Comparison of ENCODE assay signal across 10 mouse cellular contexts in the genomic region with DNA sequence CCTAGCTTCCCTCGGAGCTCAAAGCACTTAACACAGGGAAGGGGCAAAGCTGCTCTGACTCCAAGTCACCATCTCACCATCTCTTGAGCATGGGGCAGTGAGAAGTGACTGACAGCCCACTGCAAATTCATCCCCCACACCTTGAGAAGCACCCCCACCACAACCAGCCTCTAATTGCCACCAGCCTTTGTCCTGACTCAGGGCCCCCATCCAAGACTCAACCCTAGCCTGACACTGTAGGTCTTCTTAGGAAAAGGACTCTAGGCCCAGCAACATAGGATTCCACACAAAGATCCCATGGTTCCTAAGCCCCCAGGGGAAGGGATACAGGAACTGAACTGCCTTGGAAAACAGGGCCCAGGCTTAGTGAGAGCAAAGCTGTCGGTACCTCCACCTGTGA. TPM values are rescaled to one million over a fixed set of nuclear protein-coding genes. Genes with fewer than 3 reads are reported as not detected.
A peak's percentile ranks its signal among the peaks of the same experiment; 100 is the strongest.
DNase-seq lines count a peak whose midpoint lies in the region; ATAC-seq and TF ChIP-seq lines count a peak whose summit lies in the region.
"Had no signal": no experiment of that assay in that cellular context is flagged by ENCODE, and none has a peak within 500 bp of the region (broad histone marks: within the 10 kb centered on the region; RNA-seq: fewer than 3 reads in every experiment).

No protein-coding gene starts in this region.

- WGBS in heart, postnatal 0 days = 54% methylated on average over 2 of the region's 2 CpGs
- WGBS in lung, embryonic 14.5 days = 54% methylated on average over 2 of the region's 2 CpGs
- 36% methylated on average over 2 of the region's 2 CpGs for WGBS in hindbrain, postnatal 0 days
- 57% methylated on average over 2 of the region's 2 CpGs for WGBS in stomach, postnatal 0 days

- H3K4me3 ChIP-seq in heart, postnatal 0 days (ENCODE audit: low read depth, low read length) = no peak overlapping the region
- H3K4me3 ChIP-seq in lung, embryonic 14.5 days (ENCODE audit: low read depth, low read length) = no peak overlapping the region
- H3K4me3 ChIP-seq in hindbrain, postnatal 0 days (ENCODE audit: low read length) = no peak overlapping the region
- no peak overlapping the region for H3K4me3 ChIP-seq in stomach, postnatal 0 days (ENCODE audit: low read depth, low read length)

- intact Hi-C loops in heart, postnatal 25 days (cut with DNase I) = no loop called here

- H3K9me3 ChIP-seq in heart, postnatal 0 days (replicated peaks; ENCODE audit: control insufficient read depth, low read length) = no peaks in the 10 kb centered on the region
- H3K9me3 ChIP-seq in lung, embryonic 14.5 days (ENCODE audit: low read depth, low read length) = no peaks in the 10 kb centered on the region
- H3K9me3 ChIP-seq in hindbrain, postnatal 0 days (ENCODE audit: low read length) = no peaks in the 10 kb centered on the region
- no peaks in the 10 kb centered on the region for H3K9me3 ChIP-seq in stomach, postnatal 0 days (ENCODE audit: control insufficient read depth, low read length)

- no peak for TF ChIP-seq CTCF in heart, postnatal 0 days (IDR thresholded peaks at IDR 0.05; ENCODE audit: low read depth)
- no peak for TF ChIP-seq CTCF in lung, embryonic 14.5 days (IDR thresholded peaks at IDR 0.05; ENCODE audit: low read depth)
- TF ChIP-seq CTCF in hindbrain, postnatal 0 days (IDR thresholded peaks at IDR 0.05; ENCODE audit: low read depth) = no peak
- TF ChIP-seq CTCF in stomach, postnatal 0 days (IDR thresholded peaks at IDR 0.05; ENCODE audit: low read depth) = no peak

- H3K4me1 ChIP-seq in heart, postnatal 0 days (ENCODE audit: control insufficient read depth, insufficient read depth) = peaks cover 21% of the 10 kb centered on the region
- H3K4me1 ChIP-seq in lung, embryonic 14.5 days (ENCODE audit: insufficient read depth) = peaks cover 9% of the 10 kb centered on the region
- peaks cover 38% of the 10 kb centered on the region for H3K4me1 ChIP-seq in hindbrain, postnatal 0 days (ENCODE audit: insufficient read depth, low read length)
- peaks cover 4% of the 10 kb centered on the region; the same call in 1 of the 2 replicates for H3K4me1 ChIP-seq in stomach, postnatal 0 days (replicated peaks; ENCODE audit: control insufficient read depth, insufficient read depth)

- TF ChIP-seq EP300 in heart, postnatal 0 days (IDR thresholded peaks at IDR 0.05; ENCODE audit: low read depth) = no peak
- no peak for TF ChIP-seq EP300 in stomach, postnatal 0 days (optimal IDR thresholded peaks at IDR 0.05)

- H3K27me3 ChIP-seq in heart, postnatal 0 days (ENCODE audit: control insufficient read depth, insufficient read depth, low read length) = no peaks in the 10 kb centered on the region
- H3K27me3 ChIP-seq in lung, embryonic 14.5 days (ENCODE audit: insufficient read depth, low read length) = no peaks in the 10 kb centered on the region
- no peaks in the 10 kb centered on the region for H3K27me3 ChIP-seq in hindbrain, postnatal 0 days (ENCODE audit: insufficient read depth, low read length)
- H3K27me3 ChIP-seq in stomach, postnatal 0 days (ENCODE audit: control insufficient read depth, insufficient read depth, low read length) = no peaks in the 10 kb centered on the region

- no peak for DNase-seq in heart, postnatal 0 days (ENCODE audit: low spot score)
- no peak for DNase-seq in heart, postnatal 25 days (ENCODE audit: low spot score)
- DNase-seq in lung, embryonic 14.5 days = no peak
- no peak for DNase-seq in lung, postnatal 25 days (ENCODE audit: low spot score)
- DNase-seq in hindbrain, postnatal 0 days (ENCODE audit: low spot score) = no peak
- DNase-seq in stomach, postnatal 0 days (ENCODE audit: low spot score) = no peak
- no peak for DNase-seq in testis, postnatal 10 days (ENCODE audit: low spot score)
- DNase-seq: thymus, postnatal 14 days had no signal

- no peak overlapping the region for H3K27ac ChIP-seq in heart, postnatal 0 days (ENCODE audit: low read depth)
- H3K27ac ChIP-seq in lung, embryonic 14.5 days (ENCODE audit: low read depth) = peak overlapping the region; percentile 30; the same call in 1 of the 2 replicates
- peak overlapping the region; percentile 74 for H3K27ac ChIP-seq in hindbrain, postnatal 0 days
- 0 out of 2 replicates have a peak overlapping the region, but pooled peaks have one; percentile 24 for H3K27ac ChIP-seq in stomach, postnatal 0 days (replicated peaks)

- no peak overlapping the region for H3K4me2 ChIP-seq in heart, postnatal 0 days (ENCODE audit: low read depth, low read length)
- H3K4me2 ChIP-seq in lung, embryonic 14.5 days = no peak overlapping the region
- no peak overlapping the region for H3K4me2 ChIP-seq in hindbrain, postnatal 0 days (ENCODE audit: low read depth, low read length)
- H3K4me2 ChIP-seq in stomach, postnatal 0 days (replicated peaks; ENCODE audit: low read depth) = no peak overlapping the region

- peaks cover 55% of the 10 kb centered on the region for H3K36me3 ChIP-seq in heart, postnatal 0 days (replicated peaks; ENCODE audit: control insufficient read depth, insufficient read depth, low read length)
- peaks cover 79% of the 10 kb centered on the region for H3K36me3 ChIP-seq in lung, embryonic 14.5 days (ENCODE audit: insufficient read depth)
- H3K36me3 ChIP-seq in hindbrain, postnatal 0 days (ENCODE audit: insufficient read depth, low read length) = peaks cover 26% of the 10 kb centered on the region
- peaks cover 15% of the 10 kb centered on the region; the same call in 1 of the 2 replicates for H3K36me3 ChIP-seq in stomach, postnatal 0 days (ENCODE audit: control insufficient read depth, insufficient read depth, low read length)

- no peak for ATAC-seq in heart, postnatal 0 days (ENCODE audit: insufficient read depth, low read depth)
- ATAC-seq in lung, embryonic 14.5 days (ENCODE audit: insufficient read depth) = 0 out of 2 replicates have a peak, but pooled peaks have one; percentile 6
- ATAC-seq in hindbrain, postnatal 0 days = 0 out of 2 replicates have a peak, but pooled peaks have one; percentile 0
- ATAC-seq in stomach, postnatal 0 days (ENCODE audit: low FRiP score, low TSS enrichment) = no peak

- 0 out of 2 replicates have a peak overlapping the region, but pooled peaks have one; percentile 5 for H3K9ac ChIP-seq in heart, postnatal 0 days (replicated peaks; ENCODE audit: low read depth, low read length)
- no peak overlapping the region for H3K9ac ChIP-seq in lung, embryonic 14.5 days
- H3K9ac ChIP-seq in hindbrain, postnatal 0 days (replicated peaks; ENCODE audit: low read length) = 0 out of 2 replicates have a peak overlapping the region, but pooled peaks have one; percentile 21
- no peak overlapping the region for H3K9ac ChIP-seq in stomach, postnatal 0 days (ENCODE audit: low read length)

RNA-seq across cellular contexts. Expression of a gene that starts 9.8 kb away (rescaled TPM):
- 11.9 and 22.8 TPM in 2 replicates for total RNA-seq in heart, postnatal 0 days (2014; rRNA removed; ENCODE audit: low replicate concordance)
- polyA plus RNA-seq in heart, postnatal 0 days (2015; fragmentation: Nextera tagmentation; extraction: Ambion mirVana) = 13.9 and 15.0 TPM in 2 replicates
- 1 to 10 TPM; 5.1 to 6.0 TPM for total RNA-seq in heart, postnatal 25 days (2021)
- polyA plus RNA-seq in lung, embryonic 14.5 days (2014; fragmentation: Nextera tagmentation; extraction: Ambion mirVana) = 39.6 and 42.2 TPM in 2 replicates
- total RNA-seq in hindbrain, postnatal 0 days (2014; rRNA removed) = 24.5 and 30.0 TPM in 2 replicates
- 27.7 TPM in 2 replicates for polyA plus RNA-seq in hindbrain, postnatal 0 days (2015; fragmentation: Nextera tagmentation; extraction: Ambion mirVana)
- polyA plus RNA-seq in stomach, postnatal 0 days (2015; fragmentation: Nextera tagmentation; extraction: Ambion mirVana) = 19.9 and 22.1 TPM in 2 replicates

RNA-seq across cellular contexts. Expression of a gene that starts 14.0 kb away (rescaled TPM):
- 68.9 and 69.2 TPM in 2 replicates for total RNA-seq in heart, postnatal 0 days (2014; rRNA removed; ENCODE audit: low replicate concordance)
- polyA plus RNA-seq in heart, postnatal 0 days (2015; fragmentation: Nextera tagmentation; extraction: Ambion mirVana) = 21.9 and 25.2 TPM in 2 replicates
- total RNA-seq in heart, postnatal 25 days (2021) = 10 to 100 TPM; 21.9 to 25.0 TPM
- polyA plus RNA-seq in lung, embryonic 14.5 days (2014; fragmentation: Nextera tagmentation; extraction: Ambion mirVana) = 52.8 and 63.9 TPM in 2 replicates
- 65.4 and 97.4 TPM in 2 replicates for total RNA-seq in hindbrain, postnatal 0 days (2014; rRNA removed)
- 22.8 and 22.9 TPM in 2 replicates for polyA plus RNA-seq in hindbrain, postnatal 0 days (2015; fragmentation: Nextera tagmentation; extraction: Ambion mirVana)
- 35.8 and 38.5 TPM in 2 replicates for polyA plus RNA-seq in stomach, postnatal 0 days (2015; fragmentation: Nextera tagmentation; extraction: Ambion mirVana)

RNA-seq across cellular contexts. Expression of a gene that starts 30.9 kb away (rescaled TPM):
- total RNA-seq in heart, postnatal 0 days (2014; rRNA removed; ENCODE audit: low replicate concordance) = 12.9 and 16.1 TPM in 2 replicates
- polyA plus RNA-seq in heart, postnatal 0 days (2015; fragmentation: Nextera tagmentation; extraction: Ambion mirVana) = 27.1 and 28.0 TPM in 2 replicates
- 10 to 100 TPM; 11.1 to 12.4 TPM for total RNA-seq in heart, postnatal 25 days (2021)
- 62.8 and 71.4 TPM in 2 replicates for polyA plus RNA-seq in lung, embryonic 14.5 days (2014; fragmentation: Nextera tagmentation; extraction: Ambion mirVana)
- 18.1 and 21.7 TPM in 2 replicates for total RNA-seq in hindbrain, postnatal 0 days (2014; rRNA removed)
- 52.6 and 61.3 TPM in 2 replicates for polyA plus RNA-seq in hindbrain, postnatal 0 days (2015; fragmentation: Nextera tagmentation; extraction: Ambion mirVana)
- 50.5 and 54.3 TPM in 2 replicates for polyA plus RNA-seq in stomach, postnatal 0 days (2015; fragmentation: Nextera tagmentation; extraction: Ambion mirVana)

RNA-seq across cellular contexts. Expression of a gene that starts 31.4 kb away (rescaled TPM):
- 26.4 and 64.1 TPM in 2 replicates for total RNA-seq in heart, postnatal 0 days (2014; rRNA removed; ENCODE audit: low replicate concordance)
- polyA plus RNA-seq in heart, postnatal 0 days (2015; fragmentation: Nextera tagmentation; extraction: Ambion mirVana) = 29.9 and 30.4 TPM in 2 replicates
- total RNA-seq in heart, postnatal 25 days (2021) = 10 to 100 TPM; 26.8 to 29.8 TPM
- polyA plus RNA-seq in lung, embryonic 14.5 days (2014; fragmentation: Nextera tagmentation; extraction: Ambion mirVana) = 44.0 and 46.3 TPM in 2 replicates
- total RNA-seq in hindbrain, postnatal 0 days (2014; rRNA removed) = 38.4 and 53.0 TPM in 2 replicates
- polyA plus RNA-seq in hindbrain, postnatal 0 days (2015; fragmentation: Nextera tagmentation; extraction: Ambion mirVana) = 39.2 and 39.8 TPM in 2 replicates
- 28.0 and 28.2 TPM in 2 replicates for polyA plus RNA-seq in stomach, postnatal 0 days (2015; fragmentation: Nextera tagmentation; extraction: Ambion mirVana)

RNA-seq across cellular contexts. Expression of a gene that starts 36.1 kb away (rescaled TPM):
- not detected in 2 replicates for total RNA-seq in heart, postnatal 0 days (2014; rRNA removed; ENCODE audit: low replicate concordance)
- polyA plus RNA-seq in heart, postnatal 0 days (2015; fragmentation: Nextera tagmentation; extraction: Ambion mirVana) = 0.03 and 0.14 TPM in 2 replicates
- total RNA-seq in heart, postnatal 25 days (2021) = not detected
- 0.04 TPM in 1 of 2 replicates, not detected in the other for polyA plus RNA-seq in lung, embryonic 14.5 days (2014; fragmentation: Nextera tagmentation; extraction: Ambion mirVana)
- not detected in 2 replicates for total RNA-seq in hindbrain, postnatal 0 days (2014; rRNA removed)
- polyA plus RNA-seq in hindbrain, postnatal 0 days (2015; fragmentation: Nextera tagmentation; extraction: Ambion mirVana) = not detected in 2 replicates
- polyA plus RNA-seq in stomach, postnatal 0 days (2015; fragmentation: Nextera tagmentation; extraction: Ambion mirVana) = 0.02 TPM in 1 of 2 replicates, not detected in the other
- total RNA-seq: layer of hippocampus, postnatal 14 days had no signal
- polyA plus RNA-seq: intestine, embryonic 14.5 days had no signal

Comparison
In these comparisons a context has a peak if more than half of its experiments do, and no peak if none do; other contexts are left out.
1. ATAC-seq: peak in lung, embryonic 14.5 days (single experiment) and hindbrain, postnatal 0 days (single experiment); none in heart, postnatal 0 days (single experiment) and stomach, postnatal 0 days (single experiment).
2. H3K9ac ChIP-seq: peak in heart, postnatal 0 days (single experiment) and hindbrain, postnatal 0 days (single experiment); none in lung, embryonic 14.5 days (single experiment) and stomach, postnatal 0 days (single experiment).